Comparison of ENCODE assay signal across 13 mouse cellular contexts in genomic region chr19:26508616-26509015, GRCm38 (mm10).
DNase-seq lines count a peak whose midpoint lies in the region; ATAC-seq and TF ChIP-seq lines count a peak whose summit lies in the region.
"Had no signal": no experiment of that assay in that cellular context is flagged by ENCODE, and none has a peak within 500 bp of the region (broad histone marks: within the 10 kb centered on the region; RNA-seq: fewer than 3 reads in every experiment).

No protein-coding gene starts in this region.

- no peak overlapping the region for H3K9ac ChIP-seq in hindbrain, postnatal 0 days (replicated peaks; ENCODE audit: low read length)
- 0 out of 2 replicates have a peak overlapping the region, but pooled peaks have one; percentile 20 for H3K9ac ChIP-seq in neural tube, embryonic 15.5 days (replicated peaks)
- H3K9ac ChIP-seq: embryonic facial prominence, embryonic 12.5 days; heart, embryonic 13.5 days had no signal

- TF ChIP-seq CTCF in kidney, adult 2 months (conservative IDR thresholded peaks at IDR 0.05; ENCODE audit: insufficient read depth, insufficient read length, low read depth, low read length): no peak
- no peak for TF ChIP-seq CTCF in hindbrain, postnatal 0 days (IDR thresholded peaks at IDR 0.05; ENCODE audit: low read depth)

- no peak overlapping the region for H3K27ac ChIP-seq in kidney, adult 2 months (ENCODE audit: insufficient read depth, low read depth, low read length)
- no peak overlapping the region for H3K27ac ChIP-seq in hindbrain, postnatal 0 days
- peak overlapping the region; percentile 60 for H3K27ac ChIP-seq in neural tube, embryonic 15.5 days (replicated peaks)
- H3K27ac ChIP-seq: embryonic facial prominence, embryonic 12.5 days; heart, embryonic 13.5 days had no signal

- peak overlapping the region; percentile 42 for H3K4me2 ChIP-seq in hindbrain, postnatal 0 days (ENCODE audit: low read depth, low read length)
- peak overlapping the region; percentile 44 for H3K4me2 ChIP-seq in neural tube, embryonic 15.5 days
- H3K4me2 ChIP-seq: embryonic facial prominence, embryonic 12.5 days; heart, embryonic 13.5 days had no signal

- 27% methylated on average over 7 of the region's 7 CpGs for WGBS in kidney, adult 2 months
- WGBS in hindbrain, postnatal 0 days: 23% methylated on average over 7 of the region's 7 CpGs
- 21% methylated on average over 7 of the region's 7 CpGs for WGBS in neural tube, embryonic 15.5 days

- H3K4me1 ChIP-seq in kidney, adult 2 months (ENCODE audit: control insufficient read depth, insufficient read depth, low read length): no peaks in the 10 kb centered on the region
- no peaks in the 10 kb centered on the region for H3K4me1 ChIP-seq in hindbrain, postnatal 0 days (ENCODE audit: insufficient read depth, low read length)
- peaks cover 11% of the 10 kb centered on the region for H3K4me1 ChIP-seq in neural tube, embryonic 15.5 days
- H3K4me1 ChIP-seq: heart, embryonic 13.5 days had no signal

- H3K4me3 ChIP-seq in kidney, adult 2 months (ENCODE audit: insufficient read depth, low read depth, low read length): no peak overlapping the region
- H3K4me3 ChIP-seq in hindbrain, postnatal 0 days (ENCODE audit: low read length): no peak overlapping the region
- H3K4me3 ChIP-seq in neural tube, embryonic 15.5 days (replicated peaks): no peak overlapping the region
- H3K4me3 ChIP-seq: embryonic facial prominence, embryonic 12.5 days; heart, embryonic 13.5 days had no signal

- DNase-seq in kidney, adult 2 months: peak; percentile 2
- no peak for DNase-seq in kidney, adult 9 months
- peak; percentile 48 to 50 for DNase-seq in right cerebral cortex, postnatal 10 days (ENCODE audit: low spot score in 2 of 2)
- no peak for DNase-seq in right cerebral cortex, adult 2 months (ENCODE audit: low spot score in 2 of 2)
- DNase-seq in hindbrain, postnatal 0 days (ENCODE audit: low spot score): peak; percentile 44
- no peak for DNase-seq in testis, postnatal 10 days (ENCODE audit: low spot score)
- DNase-seq: liver; lung, postnatal 4 days; thymus, postnatal 14 days had no signal

- no peaks in the 10 kb centered on the region for H3K9me3 ChIP-seq in hindbrain, postnatal 0 days (ENCODE audit: low read length)
- H3K9me3 ChIP-seq in neural tube, embryonic 15.5 days (replicated peaks): no peaks in the 10 kb centered on the region
- H3K9me3 ChIP-seq: embryonic facial prominence, embryonic 12.5 days had no signal

- H3K36me3 ChIP-seq in kidney, adult 2 months (ENCODE audit: control insufficient read depth, insufficient read depth, low read length): no peaks in the 10 kb centered on the region
- no peaks in the 10 kb centered on the region for H3K36me3 ChIP-seq in hindbrain, postnatal 0 days (ENCODE audit: insufficient read depth, low read length)
- no peaks in the 10 kb centered on the region for H3K36me3 ChIP-seq in neural tube, embryonic 15.5 days
- H3K36me3 ChIP-seq: embryonic facial prominence, embryonic 12.5 days; heart, embryonic 13.5 days had no signal

- no peak for TF ChIP-seq POLR2A in kidney, adult 2 months (IDR thresholded peaks at IDR 0.05; ENCODE audit: low read depth, low read length)

- no peaks in the 10 kb centered on the region for H3K27me3 ChIP-seq in kidney, adult 2 months (replicated peaks; ENCODE audit: control insufficient read depth, insufficient read depth, low read length)
- no peaks in the 10 kb centered on the region for H3K27me3 ChIP-seq in hindbrain, postnatal 0 days (ENCODE audit: insufficient read depth, low read length)
- H3K27me3 ChIP-seq in neural tube, embryonic 15.5 days (replicated peaks): no peaks in the 10 kb centered on the region
- H3K27me3 ChIP-seq: embryonic facial prominence, embryonic 12.5 days; heart, embryonic 13.5 days had no signal

- 0 out of 2 replicates have a peak, but pooled peaks have one; percentile 33 for ATAC-seq in hindbrain, postnatal 0 days
- peak; percentile 42; the same call in 1 of the 2 replicates for ATAC-seq in neural tube, embryonic 15.5 days (ENCODE audit: low FRiP score)
- ATAC-seq: intestine, embryonic 16.5 days had no signal

Comparison
In these comparisons a context has a peak if more than half of its experiments do, and no peak if none do; other contexts are left out.
1. DNase-seq: peak in kidney, adult 2 months (single experiment), right cerebral cortex, postnatal 10 days (2 of 2) and hindbrain, postnatal 0 days (single experiment); none in kidney, adult 9 months (single experiment), right cerebral cortex, adult 2 months (0 of 2) and testis, postnatal 10 days (single experiment).